Mouse (Mus musculus) T-helper 2 cell (primary cell): ENCODE measurements around the gene H2afy.

ENCODE experiments used
- in situ Hi-C: fragments of 300-600 bp; cut with MboI, MseI; formaldehyde crosslinking; loops from one replicate; pipeline ENCODE4 v1.15.1; 2025; ENCODE audit warnings: high pct_unique_total_duplicates

H2afy gene

DNA sequence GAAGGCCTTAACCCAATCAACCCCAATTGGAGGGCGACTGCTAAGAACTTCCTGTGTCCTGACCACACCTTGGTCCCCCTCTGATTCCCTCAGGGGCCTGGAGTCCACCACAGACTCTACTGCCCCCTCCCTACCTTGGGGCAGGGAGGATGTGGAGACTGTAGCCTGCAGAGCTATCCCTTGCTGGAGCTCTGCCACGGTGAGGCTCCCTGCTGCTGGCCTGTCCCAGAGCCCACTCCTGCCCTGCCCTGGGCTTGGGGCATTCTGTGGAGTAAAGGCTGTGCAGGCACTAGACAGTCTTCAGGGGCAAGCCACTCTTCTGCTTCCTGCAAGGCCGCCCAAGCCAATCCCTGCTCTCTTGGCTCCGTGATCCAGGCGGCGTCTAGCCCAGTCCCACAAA is 24.6 kb downstream of the H2afy start:
- in situ Hi-C loops: no loop called here

DNA sequence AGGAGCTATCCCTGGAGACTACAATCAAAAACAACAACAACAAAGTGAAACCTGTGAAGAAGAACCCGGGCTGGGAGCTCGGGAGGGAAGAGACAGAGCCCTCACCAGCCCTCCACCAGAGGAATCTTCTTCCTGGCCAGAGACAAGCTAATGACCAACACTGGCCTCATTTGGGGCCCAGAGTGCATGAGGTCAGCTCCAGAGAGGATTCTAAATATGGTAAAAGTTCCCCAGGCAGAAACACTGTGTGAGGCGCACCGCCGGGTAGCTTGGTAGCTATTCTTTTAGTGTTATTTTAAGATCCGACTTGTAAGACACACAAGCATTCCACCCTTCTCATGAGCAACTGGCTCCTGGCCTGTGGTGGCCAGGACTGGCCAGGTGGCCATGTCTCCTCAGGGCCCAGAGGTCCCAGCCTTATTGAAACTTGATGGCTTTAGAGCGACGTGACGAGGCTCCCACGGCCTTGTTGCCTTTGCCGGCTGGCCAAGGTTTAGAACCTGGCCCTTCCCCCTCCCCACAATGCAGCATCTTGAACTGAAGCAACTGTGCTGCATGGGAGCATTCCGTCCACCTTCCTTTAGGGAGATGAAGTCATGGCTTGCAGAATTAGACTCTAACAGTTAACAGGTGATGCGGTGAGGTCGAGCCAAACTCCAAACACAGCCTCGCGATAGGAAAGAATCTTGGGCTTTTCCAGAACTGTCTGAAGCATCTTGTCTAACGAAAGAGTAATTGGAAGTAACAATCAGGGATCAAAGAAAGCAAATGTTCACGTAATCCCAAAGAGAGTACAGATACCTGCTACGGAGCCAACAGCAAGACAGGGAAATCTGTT is 25.2 kb downstream of the H2afy start:
- in situ Hi-C loops: no loop called here

DNA sequence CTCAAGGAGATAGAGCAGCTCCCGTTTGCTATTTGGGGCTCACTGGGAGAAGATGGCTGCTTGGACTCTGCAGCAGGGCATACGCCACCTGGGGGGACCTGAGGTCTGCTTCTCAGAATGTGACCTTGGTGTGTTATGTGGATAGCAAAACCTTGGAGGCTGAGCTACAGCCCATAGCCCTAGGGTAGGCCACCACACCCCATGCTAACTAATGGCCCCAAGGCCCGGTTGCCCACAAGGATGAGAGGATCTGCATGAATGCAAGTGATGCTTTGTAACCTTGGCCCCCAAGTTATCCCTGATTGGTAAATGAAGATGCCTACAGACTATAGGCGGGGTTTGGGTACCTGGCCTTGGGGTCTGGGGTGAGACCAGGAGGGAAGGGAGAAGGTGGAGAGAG is 26.5 kb downstream of the H2afy start:
- in situ Hi-C loops: loop anchor here (10.0 kb wide), 1 partner anchor 745 kb away; the partner anchor contains the start of genes Lman2 and Rgs14

DNA sequence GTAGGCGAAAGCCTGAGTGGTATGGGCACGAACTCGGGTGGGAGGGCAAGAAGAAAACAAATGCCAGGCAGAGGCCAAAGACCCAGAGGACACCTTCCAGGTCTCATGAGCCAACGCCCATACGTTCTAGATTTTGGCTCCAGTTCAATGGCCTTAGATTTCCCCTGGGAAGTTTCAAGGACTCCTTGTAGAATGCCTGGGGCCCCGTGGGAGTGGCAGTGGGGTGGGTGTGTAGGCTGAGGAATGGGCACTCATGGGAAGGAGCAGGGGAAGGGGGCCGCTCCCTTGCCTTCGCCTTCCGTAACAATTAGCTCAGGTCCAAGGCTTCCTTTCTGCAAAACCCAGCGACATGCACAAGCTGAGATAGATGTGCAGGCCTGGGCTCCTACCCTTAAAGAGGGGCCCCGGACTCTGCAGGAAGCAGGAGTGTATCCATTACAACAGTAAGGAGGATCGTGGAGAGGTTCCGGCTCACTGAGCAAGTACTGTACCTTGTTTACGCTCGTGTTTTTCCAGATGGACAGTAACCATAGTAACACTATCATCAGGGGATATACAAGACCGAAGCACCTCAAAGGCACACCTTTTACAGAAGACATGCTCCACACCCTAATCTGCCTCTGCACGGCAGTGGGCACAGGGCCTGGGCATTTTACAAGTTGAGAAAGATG is 27.2 kb downstream of the H2afy start:
- in situ Hi-C loops: loop anchor here (10.0 kb wide), 1 partner anchor 744 kb away; the partner anchor contains the start of genes Lman2 and Rgs14

DNA sequence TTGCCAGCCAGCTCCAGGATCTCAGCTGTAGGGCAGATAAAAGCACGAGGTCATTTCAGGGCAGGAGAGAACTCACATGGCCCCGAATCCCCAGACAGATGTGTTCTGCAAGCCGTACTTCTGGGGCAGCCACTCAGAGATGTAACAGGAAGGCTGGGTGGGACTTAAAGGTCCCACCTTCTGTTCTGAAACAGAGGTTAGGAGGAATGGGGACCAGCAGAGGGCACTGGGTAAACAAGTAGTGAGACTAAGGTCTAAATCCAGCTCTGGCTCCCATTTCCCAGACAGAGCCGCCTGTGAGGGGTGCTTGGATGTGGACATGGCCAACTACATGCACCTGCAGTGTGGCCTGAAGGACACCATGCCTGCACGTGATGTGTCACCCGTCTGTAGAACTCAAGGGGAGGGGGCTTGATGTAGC is 31.2 kb downstream of the H2afy start:
- in situ Hi-C loops: loop anchor here (10.0 kb wide), 1 partner anchor 740 kb away; the partner anchor contains the start of genes Lman2 and Rgs14

DNA sequence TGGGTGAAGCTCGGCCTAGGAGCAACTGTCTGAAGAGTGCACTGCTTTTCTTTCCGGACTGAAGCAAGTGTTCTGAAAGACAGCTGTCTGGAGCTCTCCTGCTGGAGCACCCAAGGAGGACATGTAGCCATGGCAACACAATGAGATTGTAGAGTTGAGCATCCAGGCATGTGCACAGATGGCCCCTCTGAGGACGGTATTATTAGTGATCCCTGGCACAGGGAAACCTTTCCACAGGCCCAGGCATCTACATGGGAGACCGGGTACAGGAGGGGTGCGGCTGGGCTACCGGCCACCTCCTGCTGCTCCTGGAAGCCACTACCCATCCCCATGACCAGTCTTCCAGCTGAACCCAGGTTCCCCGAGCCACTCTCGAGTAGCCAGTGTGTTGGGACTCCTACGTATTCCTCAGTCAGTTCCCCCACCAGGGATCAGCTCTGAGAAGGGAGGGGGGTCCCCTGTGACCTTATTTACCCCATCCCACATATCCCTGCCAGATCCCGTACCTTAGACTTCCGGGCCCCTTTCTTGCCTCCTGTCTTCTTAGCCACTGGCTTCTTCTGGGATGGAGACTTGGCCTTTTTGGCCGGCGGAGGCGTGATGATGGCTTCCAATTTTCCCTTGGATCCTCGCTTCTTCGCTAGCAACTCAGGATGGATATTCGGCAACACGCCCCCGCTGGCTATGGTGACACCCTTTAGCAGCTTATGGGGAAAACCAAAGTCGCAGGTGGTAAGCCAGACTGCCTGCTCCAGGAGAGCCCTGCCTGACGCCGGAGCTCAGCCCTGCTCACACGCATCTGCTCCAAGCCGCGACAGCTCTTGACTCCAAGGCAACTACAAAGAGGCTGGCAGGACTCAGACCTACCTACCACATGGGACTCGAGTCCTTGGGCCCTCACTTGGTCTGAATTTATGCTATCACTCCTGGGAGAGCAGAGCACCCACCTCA is 32.1 kb downstream of the H2afy start:
- in situ Hi-C loops: loop anchor here (10.0 kb wide), 1 partner anchor 739 kb away; the partner anchor contains the start of genes Lman2 and Rgs14

DNA sequence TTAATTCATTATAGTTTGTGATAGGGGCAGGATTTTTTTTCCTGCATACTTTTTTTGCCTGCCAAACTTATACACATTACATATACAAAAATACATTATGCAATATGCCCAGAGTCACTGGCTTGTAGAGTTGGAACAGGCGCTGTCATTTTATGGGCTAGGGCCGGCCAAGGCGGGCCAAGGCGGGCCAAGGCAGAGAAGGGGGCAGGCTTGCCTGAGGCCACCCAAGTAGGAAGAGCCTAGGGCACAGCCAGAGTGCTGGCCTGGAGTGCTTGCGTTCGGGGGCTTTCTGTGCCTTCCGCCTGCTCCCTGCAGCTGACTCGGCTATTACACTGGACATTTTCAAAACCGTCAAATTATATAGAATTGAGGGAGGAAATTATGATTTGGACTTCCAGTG is 34.0 kb downstream of the H2afy start:
- in situ Hi-C loops: loop anchor here (10.0 kb wide), 1 partner anchor 737 kb away; the partner anchor contains the start of genes Lman2 and Rgs14

DNA sequence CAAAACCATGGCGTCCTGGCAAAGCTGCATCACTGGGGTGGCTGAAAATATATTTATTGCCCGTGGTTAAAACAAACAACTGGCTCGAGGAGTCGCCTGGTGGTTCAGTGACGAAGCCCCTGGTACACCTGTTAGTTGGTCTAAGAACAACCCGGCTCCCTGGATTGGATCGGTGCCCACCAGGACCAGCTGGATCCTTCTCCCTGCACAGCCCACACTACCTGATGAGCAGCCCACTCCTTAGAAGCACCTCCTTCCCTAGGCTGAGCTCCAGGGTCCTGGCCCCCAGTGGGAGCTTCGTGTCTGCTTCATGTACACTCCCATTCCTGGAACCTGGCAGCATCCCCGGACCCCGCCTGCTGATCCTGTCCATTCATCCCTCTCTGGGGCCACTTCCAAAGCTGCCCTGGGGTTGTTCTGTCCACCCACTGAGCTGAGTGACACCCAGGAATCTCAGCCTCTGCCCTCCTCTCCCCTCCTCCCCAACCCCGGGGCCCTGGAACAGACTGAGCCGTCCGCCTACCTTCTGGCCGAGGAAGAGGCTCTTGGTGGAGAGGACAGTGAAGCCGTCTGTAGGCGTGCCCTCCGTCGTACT is 40.5 kb downstream of the H2afy start:
- in situ Hi-C loops: no loop called here

DNA sequence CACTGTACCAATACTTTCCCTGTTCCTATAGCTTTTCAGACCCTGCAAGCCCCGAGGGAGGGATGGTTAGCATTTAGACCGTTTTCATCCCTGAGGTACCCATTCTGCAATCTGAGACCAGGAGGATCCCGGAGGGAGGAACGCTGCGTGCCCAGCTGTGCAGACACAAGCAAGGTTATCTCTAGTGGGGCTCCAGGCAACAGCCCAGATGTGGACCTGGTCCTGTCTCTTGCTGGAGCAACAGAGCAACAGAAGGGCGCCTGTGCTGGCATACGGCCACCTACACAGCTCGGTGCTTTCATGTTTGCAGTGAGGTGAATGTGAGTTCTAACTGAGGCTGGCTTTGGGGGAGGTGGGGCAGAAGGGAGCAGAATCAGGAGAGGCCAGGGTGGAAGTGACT is 41.6 kb downstream of the H2afy start:
- in situ Hi-C loops: no loop called here

DNA sequence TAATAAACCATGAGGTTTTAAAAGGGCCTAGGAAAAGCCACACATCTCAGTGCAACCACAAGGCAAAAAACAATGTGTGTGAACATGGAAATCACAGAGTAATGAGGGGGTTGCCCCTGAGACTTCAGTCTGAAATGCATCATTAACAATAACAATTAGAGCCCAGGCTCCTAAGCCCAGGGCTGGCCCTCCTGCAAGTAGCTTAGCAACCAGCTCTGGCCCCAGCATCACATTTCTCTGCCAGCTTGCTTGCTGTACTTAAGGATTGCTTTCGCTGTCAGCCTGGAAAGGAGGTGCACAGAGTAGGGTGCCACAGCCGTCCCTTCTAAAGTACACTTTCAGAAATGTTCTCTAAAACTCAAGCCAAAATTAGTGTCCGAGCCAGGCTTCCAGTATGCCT is 42.5 kb downstream of the H2afy start:
- in situ Hi-C loops: no loop called here

DNA sequence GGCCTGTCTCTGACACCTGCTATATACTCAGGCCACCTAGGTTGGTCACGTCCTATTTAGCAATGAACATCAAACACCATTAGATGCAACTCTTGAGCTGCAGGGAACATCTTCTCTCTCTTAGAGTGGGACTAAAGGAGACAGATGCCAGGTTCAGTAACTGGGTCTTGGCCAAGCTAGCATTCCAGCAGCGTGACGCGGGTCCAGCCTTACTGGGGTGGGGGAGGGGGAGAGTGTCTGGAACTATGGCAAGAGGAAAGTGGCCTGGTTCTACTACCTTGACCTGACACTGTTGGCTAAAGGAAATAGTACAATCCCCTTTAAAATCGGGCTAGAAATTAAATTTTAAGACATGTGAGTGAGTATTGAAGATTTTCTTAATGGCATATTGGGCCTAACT is 43.6 kb downstream of the H2afy start:
- in situ Hi-C loops: no loop called here

DNA sequence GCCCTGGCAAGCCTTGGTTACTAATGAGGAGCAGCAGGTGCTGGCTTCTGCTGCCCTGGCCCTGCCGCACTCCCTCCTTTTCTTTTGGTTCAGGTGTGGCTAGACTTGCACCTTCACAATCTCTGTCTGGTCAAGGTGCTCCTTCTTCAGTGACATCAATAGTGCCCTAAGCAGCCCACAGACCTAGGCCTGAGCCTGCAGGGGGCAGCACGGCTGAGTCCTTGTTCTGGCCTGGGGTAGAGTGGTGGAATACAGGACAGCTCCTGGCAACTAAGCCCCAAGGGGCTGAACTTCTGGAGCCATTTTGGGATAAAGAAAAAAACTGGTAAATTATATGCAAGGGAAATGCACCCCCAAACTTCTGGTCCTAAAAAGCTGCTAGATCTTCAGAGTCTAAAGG is 45.6 kb downstream of the H2afy start:
- in situ Hi-C loops: no loop called here

DNA sequence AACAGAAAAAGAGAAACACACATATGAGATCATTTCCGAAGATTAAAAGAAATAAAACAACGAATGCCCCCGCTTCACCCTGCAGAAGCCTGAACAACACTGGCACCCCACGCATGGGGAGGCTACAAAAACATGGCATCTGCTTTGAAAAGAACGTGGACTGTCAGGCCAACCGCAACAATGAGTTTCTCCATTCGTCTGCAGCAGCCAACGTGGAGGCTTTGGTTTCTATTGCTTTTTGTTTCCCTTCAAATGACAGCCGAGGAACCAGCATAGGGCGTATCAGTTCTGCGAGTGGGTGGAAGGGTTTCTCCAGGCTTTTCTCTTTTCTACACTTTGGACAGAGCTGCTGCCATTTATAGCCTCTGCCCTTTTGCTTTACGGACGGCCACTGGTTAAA is 47.6 kb downstream of the H2afy start:
- in situ Hi-C loops: no loop called here

DNA sequence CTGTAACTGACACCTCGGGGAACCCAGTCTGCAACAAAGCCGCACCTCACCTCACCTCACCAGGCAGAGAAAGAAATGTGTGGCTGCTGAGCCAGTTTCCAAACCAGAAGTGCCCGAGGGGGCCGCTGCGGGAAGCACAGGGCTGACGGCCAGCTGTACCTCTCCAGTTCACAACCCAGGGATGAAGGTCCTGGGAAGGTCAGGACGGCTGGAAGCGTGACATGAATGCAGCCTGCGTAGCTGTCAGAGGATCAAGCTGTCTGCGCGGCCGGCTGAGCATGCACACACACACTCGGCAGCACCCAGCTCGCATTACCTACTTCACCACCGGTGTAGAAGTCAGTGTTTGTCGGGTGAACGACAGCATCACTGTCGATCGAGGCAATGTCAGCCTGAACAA is 48.2 kb downstream of the H2afy start:
- in situ Hi-C loops: no loop called here

DNA sequence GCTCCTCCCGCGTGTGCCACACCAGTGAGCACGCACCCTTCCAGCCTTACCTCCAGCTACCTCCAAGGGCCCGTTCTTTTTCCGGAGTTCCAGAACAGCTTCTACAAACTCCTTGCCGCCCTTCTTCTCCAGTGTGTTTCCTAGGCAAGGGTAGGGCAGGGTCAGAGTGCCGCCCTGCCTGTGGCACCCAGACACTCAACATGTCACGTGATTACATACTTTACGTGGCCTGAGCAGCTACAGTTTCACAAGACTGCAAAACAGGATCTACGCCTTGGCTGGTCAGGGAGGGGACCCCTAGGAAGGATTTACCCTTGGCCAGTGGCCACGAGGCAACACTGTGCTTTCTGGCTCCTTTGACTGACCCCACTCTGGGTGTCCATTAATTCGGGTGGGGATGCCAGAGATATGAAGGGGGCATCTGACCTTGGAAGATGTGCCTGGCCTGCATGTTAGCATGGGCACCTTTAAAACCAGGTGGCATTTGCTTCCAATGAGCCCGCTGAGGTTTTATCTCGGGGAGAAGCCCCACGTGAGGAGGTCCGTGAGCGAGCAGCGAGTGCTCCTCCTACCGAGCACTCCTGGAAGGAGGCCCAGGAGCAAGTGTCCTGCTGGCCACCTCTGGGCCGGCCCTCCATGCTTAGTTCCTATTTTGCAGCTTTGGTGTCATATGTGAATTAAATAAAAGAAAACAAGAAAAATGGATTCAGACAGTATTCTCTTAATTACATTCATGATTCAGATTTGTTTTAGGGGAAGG is 51.8 kb downstream of the H2afy start:
- in situ Hi-C loops: no loop called here

DNA sequence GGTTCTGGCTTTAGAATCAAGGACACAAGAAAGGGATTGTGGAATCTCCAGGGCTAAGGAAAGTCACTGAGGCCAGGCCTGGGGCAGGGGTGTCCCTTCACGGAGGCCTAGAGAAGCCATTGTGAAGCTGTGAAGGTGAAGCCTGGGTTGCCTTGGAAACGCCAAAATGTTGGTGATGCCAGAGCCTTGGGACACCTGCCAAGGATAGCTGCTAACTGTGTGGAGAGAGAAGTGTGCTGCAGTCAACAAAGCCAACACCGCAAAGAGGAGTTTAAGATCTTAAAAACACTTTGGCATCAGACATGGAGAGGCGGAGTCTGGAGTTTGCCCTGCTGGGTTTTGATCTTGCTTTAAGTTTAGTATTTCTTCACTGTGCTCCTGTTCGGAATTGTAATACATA is 54.5 kb downstream of the H2afy start:
- in situ Hi-C loops: no loop called here

DNA sequence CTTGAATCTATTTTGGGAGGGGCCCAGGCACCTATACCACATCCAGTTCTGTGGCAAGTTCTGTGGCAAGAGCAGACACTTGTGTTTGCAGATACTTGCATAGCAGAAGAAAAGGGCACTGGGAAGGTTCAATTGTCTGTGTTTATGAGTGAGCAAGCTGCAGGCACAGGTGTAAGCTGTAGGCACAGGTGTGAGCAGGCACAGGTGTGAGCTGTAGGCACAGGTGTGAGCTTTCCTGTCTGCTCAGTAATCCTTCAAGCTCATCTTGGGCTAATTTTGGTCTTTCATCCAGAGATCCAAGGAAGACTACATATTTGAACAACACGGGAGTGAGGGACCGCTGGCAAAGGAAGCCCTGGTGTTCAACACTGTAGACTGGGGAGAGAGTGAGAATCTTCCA is 56.5 kb downstream of the H2afy start:
- in situ Hi-C loops: no loop called here

DNA sequence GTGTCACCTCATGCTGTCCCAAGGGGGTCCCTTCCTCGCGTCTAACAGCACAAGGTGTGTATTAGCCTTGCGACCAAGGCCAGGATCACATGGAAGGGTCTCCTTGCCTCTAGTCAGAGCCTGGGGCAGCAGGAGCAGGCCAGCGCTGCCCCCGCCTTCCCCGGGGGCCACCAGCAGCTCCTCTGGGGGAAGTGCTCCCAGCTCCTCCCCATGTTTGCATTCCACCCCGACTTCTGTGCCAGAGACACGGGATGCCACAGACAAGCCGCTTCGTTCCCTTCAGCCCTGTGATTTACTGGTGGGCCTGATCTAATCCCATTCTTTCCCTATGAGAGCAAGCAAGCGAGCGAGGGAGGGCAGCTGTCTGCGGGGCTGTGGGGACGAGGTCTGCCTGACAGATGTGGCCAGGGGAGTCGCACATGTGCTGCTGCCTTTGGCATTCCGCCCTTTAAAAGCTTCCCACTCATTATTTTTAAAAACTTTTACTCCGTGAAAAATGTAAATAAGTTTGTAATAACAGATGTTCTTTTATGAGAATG is 57.4 kb downstream of the H2afy start:
- in situ Hi-C loops: no loop called here

DNA sequence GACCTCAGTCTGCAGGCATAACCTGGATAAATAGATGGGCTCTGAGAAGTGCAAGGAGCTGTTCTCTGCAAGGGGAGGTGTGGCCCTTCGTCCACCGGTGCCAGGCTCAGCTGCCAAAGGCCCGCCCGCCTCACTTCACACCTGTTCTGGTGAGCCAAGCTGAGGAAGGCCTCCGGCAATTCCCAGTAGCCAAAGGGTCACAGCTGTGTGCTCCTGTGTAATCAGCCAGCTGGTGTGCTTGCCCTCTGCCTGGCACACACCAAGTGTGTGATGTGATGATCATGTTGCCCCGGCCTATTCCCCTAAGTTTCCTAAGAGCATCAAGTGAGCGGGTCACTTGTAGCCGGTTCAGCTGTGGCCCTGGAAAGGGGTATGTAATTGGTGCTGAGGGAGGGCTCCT is 60.2 kb downstream of the H2afy start:
- in situ Hi-C loops: no loop called here

DNA sequence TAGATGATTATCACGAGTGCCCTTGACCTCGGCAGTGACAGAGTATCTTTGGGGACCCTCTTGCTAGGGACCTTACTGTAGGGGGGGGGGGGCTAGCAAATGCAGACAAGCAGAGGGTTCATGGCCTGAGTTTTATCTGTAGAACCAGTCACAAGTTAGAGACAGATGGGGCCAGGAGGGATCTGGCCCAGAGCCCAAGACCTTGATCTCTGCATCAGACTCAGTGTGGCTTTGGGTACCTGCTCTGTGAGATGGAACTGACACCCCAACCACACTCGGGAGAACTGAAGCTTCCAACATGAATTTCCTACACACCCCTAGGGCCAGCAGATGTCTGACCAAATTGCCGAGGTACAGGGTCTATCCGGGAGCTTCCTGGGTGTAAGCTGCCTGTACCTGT is 63.0 kb downstream of the H2afy start:
- in situ Hi-C loops: no loop called here
